Mouse (Mus musculus): ENCODE results near the gene Wnt7a. TPM values are rescaled to one million over a fixed set of nuclear protein-coding genes. Genes with fewer than 3 reads are reported as not detected.

The Wnt7a gene
- total RNA-seq, 2 experiments from 2014 or later: 22.4 to 30.8 TPM

- DNase-seq (ENCODE audit: extremely low spot score in 1 of 2, low spot score in 1 of 2): no peak
Observed at GRCm38 (mm10) chr6:91346906-91347156, 64.3 kb downstream of the Wnt7a start.

- DNase-seq (ENCODE audit: extremely low spot score in 1 of 2, low spot score in 1 of 2): no peak
Observed at GRCm38 (mm10) chr6:91346071-91346905, 64.9 kb downstream of the Wnt7a start.

GRCm38 (mm10) chr6:91345091-91345490 is 66.1 kb downstream of the Wnt7a start:
- no peak for DNase-seq (ENCODE audit: extremely low spot score in 1 of 2, low spot score in 1 of 2)

GRCm38 (mm10) chr6:91339612-91340246 is 71.4 kb downstream of the Wnt7a start:
- DNase-seq (ENCODE audit: extremely low spot score in 1 of 2, low spot score in 1 of 2): no peak

GRCm38 (mm10) chr6:91335470-91335869 is 75.7 kb downstream of the Wnt7a start:
- no peak for DNase-seq (ENCODE audit: extremely low spot score in 1 of 2, low spot score in 1 of 2)

GRCm38 (mm10) chr6:91331886-91332285 is 79.3 kb downstream of the Wnt7a start:
- no peak for DNase-seq (ENCODE audit: extremely low spot score in 1 of 2, low spot score in 1 of 2)

GRCm38 (mm10) chr6:91325556-91325955 is 85.6 kb downstream of the Wnt7a start:
- no peak for DNase-seq (ENCODE audit: extremely low spot score in 1 of 2, low spot score in 1 of 2)

- DNase-seq (ENCODE audit: extremely low spot score in 1 of 2, low spot score in 1 of 2): no peak
Observed at GRCm38 (mm10) chr6:91324752-91325151, 86.4 kb downstream of the Wnt7a start.

- no peak for DNase-seq (ENCODE audit: extremely low spot score in 1 of 2, low spot score in 1 of 2)
Observed at GRCm38 (mm10) chr6:91322001-91322772, 89.0 kb downstream of the Wnt7a start.

Other genes with a start within 250 kb of the Wnt7a start
- gene Fbln2, start 198.9 kb downstream of the Wnt7a start, total RNA-seq (2021): 1 to 10 TPM; 7.7 to 9.4 TPM
- gene Chchd4, start 62.2 kb upstream of the Wnt7a start, total RNA-seq (2021): 10 to 100 TPM; 18.9 to 19.7 TPM
- gene Tmem43, start 62.3 kb upstream of the Wnt7a start, total RNA-seq (2021): 10 to 100 TPM; 30.8 to 32.0 TPM
- 10 to 100 TPM; 12.6 to 14.2 TPM for gene Xpc, start 104.5 kb upstream of the Wnt7a start, total RNA-seq (2021)
- 10 to 100 TPM; 35.8 to 38.4 TPM for gene Lsm3, start 104.6 kb upstream of the Wnt7a start, total RNA-seq (2021)